Mouse (Mus musculus) liver, embryonic 16.5 days (tissue): ENCODE data around the gene Ccdc169. TPM values are rescaled to one million over a fixed set of nuclear protein-coding genes. Genes with fewer than 3 reads are reported as not detected.

ENCODE experiments used
- ATAC-seq: fragments of 200-750 bp; cut with Nextera tagmentation; 2 replicates; pipeline ENCODE4 v1.8.0; 2017; ENCODE audit warnings: low read depth, mild to moderate bottlenecking, moderate number of reproducible peaks, moderate library complexity
- H3K27ac ChIP-seq: fragments of 300-500 bp; sonication (generic); 2 replicates; pipeline ENCODE4 v1.5.1; 2014; ENCODE audit warnings: mild to moderate bottlenecking, low read length
- H3K27me3 ChIP-seq: fragments of 300-500 bp; sonication (generic); 2 replicates; pipeline ENCODE4 v1.6.1; 2014; ENCODE audit warnings: low read depth, low read length, mixed read lengths; ENCODE audit not compliant: control insufficient read depth, insufficient read depth
- H3K36me3 ChIP-seq: fragments of 300-500 bp; sonication (generic); 2 replicates; pipeline ENCODE4 v1.6.1; 2014; ENCODE audit warnings: mild to moderate bottlenecking; ENCODE audit not compliant: control insufficient read depth, insufficient read depth
- H3K4me1 ChIP-seq: fragments of 300-500 bp; sonication (generic); 2 replicates; pipeline ENCODE4 v1.6.1; 2014; ENCODE audit warnings: low read depth, low read length, mixed read lengths; ENCODE audit not compliant: control insufficient read depth
- H3K4me2 ChIP-seq: fragments of 300-500 bp; sonication (generic); 2 replicates; pipeline ENCODE4 v1.6.1; 2014; ENCODE audit warnings: low read depth, low read length, mixed read lengths
- H3K4me3 ChIP-seq: fragments of 300-500 bp; sonication (generic); 2 replicates; pipeline ENCODE4 v1.5.1; 2014; ENCODE audit warnings: low read depth, mild to moderate bottlenecking, low read length
- H3K9ac ChIP-seq: fragments of 300-500 bp; sonication (generic); 2 replicates; pipeline ENCODE4 v1.6.1; 2014; ENCODE audit warnings: low read depth, low read length
- H3K9me3 ChIP-seq: fragments of 300-500 bp; sonication (generic); replicated peaks from 2 replicates; pipeline ENCODE4 v1.6.1; 2016; ENCODE audit warnings: low read length; ENCODE audit not compliant: control insufficient read depth
- WGBS: fragments of 180-500 bp; shearing (Covaris S2); extraction: QIAGEN DNeasy Blood & Tissue Kit; methylation state at CpG from one replicate; pipeline ENCODE4 v1.1.7; 2014; ENCODE audit not compliant: insufficient replicate concordance; 5-methylcytosine and 5-hydroxymethylcytosine counted together
- polyA plus RNA-seq: library from polyadenylated mRNA; unstranded; fragments of >200 nt; fragmentation: Nextera tagmentation; extraction: Ambion mirVana; gene quantifications from 2 replicates; pipeline ENCODE4 v1.2.1, GENCODE M21; 2015

The Ccdc169 gene
- polyA plus RNA-seq: not detected in 2 replicates

DNA sequence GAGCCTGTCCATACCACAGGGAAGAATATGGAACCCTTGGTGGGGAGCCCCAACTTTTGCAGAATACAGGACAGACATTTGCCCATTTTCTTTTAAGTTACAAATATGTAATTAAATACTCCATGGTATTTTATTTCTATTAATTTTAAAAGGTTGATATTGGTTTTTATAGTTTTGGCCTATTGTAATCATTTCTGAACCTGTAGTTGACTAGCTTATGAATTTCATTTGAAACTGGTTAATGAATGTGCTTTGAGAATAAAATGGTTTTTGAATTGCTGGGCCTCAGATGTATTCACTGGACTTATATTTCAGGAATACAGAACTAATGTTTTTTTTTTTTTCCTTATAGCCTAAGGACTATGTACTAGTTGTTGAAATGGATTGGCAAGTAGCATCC lies at the start of gene Ccdc169:
Ccdc169 (plus strand) TSS at position 301 of the 400 bp plus-strand sequence.
- 0 out of 2 replicates have a peak, but pooled peaks cover 2% of the 10 kb centered on the region for H3K36me3 ChIP-seq
- H3K27ac ChIP-seq: no peak within 1 kb of the TSS
- ATAC-seq: no peak
- no peaks in the 10 kb centered on the region for H3K27me3 ChIP-seq
- no peak within 1 kb of the TSS for H3K9ac ChIP-seq
- H3K4me3 ChIP-seq: no peak within 1 kb of the TSS
- no peaks in the 10 kb centered on the region for H3K4me1 ChIP-seq
- H3K4me2 ChIP-seq: no peak within 1 kb of the TSS
- no peaks in the 10 kb centered on the region for H3K9me3 ChIP-seq

- Histone ChIP-seq H3K4me3 (no peak overlapping the region), H3K4me1 (no peaks in the 10 kb centered on the region), H3K36me3 (no peaks in the 10 kb centered on the region), H3K27ac (no peak overlapping the region), H3K27me3 (no peaks in the 10 kb centered on the region), H3K9ac (no peak overlapping the region), H3K4me2 (no peak overlapping the region), H3K9me3 (no peaks in the 10 kb centered on the region)
- ATAC-seq: no peak
- 36% methylated on average over 4 of the region's 4 CpGs for WGBS
Measured at GRCm38 (mm10) chr3:55087360-55087759, 49.8 kb upstream of the Ccdc169 start.

DNA sequence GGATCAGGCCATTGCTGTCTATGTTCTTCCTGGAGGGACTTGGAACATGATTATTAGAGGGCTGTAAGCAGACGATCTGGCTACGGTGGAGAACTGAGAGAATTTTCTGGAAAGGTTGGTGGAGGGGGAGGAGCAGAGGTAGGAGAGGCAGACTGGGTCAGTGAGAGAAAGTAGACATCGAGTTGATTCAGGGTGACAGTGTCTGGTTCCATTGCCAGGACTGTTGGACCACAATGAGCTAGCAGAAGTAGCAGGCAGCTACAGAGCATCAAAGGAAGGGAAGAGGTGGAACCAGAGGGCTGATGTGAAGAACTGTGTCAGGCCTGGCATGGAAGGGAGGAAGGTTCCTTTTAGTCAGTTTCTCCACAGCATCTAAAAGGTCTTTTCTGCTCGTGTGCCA lies 48.8 kb upstream of the Ccdc169 start:
- Histone ChIP-seq H3K4me3 (no peak overlapping the region), H3K36me3 (no peaks in the 10 kb centered on the region), H3K27me3 (no peaks in the 10 kb centered on the region), H3K27ac (no peak overlapping the region), H3K4me1 (no peaks in the 10 kb centered on the region), H3K9ac (no peak overlapping the region), H3K4me2 (no peak overlapping the region), H3K9me3 (no peaks in the 10 kb centered on the region)
- 44% methylated on average over 4 of the region's 4 CpGs for WGBS
- no peak for ATAC-seq

- Histone ChIP-seq H3K4me1 (no peaks in the 10 kb centered on the region), H3K4me2 (no peak overlapping the region), H3K27ac (no peak overlapping the region), H3K36me3 (no peaks in the 10 kb centered on the region), H3K4me3 (no peak overlapping the region), H3K9ac (no peak overlapping the region), H3K9me3 (no peaks in the 10 kb centered on the region), H3K27me3 (no peaks in the 10 kb centered on the region)
- WGBS: 51% methylated on average over 3 of the region's 3 CpGs
- no peak for ATAC-seq
Measured at GRCm38 (mm10) chr3:55088843-55089242, 48.3 kb upstream of the Ccdc169 start.

DNA sequence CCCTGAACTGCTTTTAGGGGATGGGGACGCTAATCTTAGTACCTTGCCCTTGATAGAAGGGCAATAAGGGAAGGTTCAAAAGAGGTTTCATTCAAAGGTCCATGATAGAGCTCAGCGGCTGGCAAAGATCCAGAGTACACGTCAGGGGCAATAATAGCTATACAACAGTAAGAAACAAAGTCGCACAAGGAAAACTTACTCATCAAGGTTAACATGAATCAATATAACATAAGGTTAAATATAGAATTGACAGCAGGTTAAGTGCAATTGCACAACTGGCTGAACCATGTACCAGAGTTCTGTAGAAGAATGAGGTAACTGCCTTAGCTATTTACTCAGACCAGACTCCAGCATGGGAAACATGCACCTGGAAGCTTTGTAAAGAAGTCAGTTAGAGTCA lies 47.8 kb upstream of the Ccdc169 start:
- ATAC-seq: peak; percentile 72
- H3K9me3 ChIP-seq: no peaks in the 10 kb centered on the region
- H3K4me3 ChIP-seq: no peak overlapping the region
- H3K9ac ChIP-seq: no peak overlapping the region
- H3K27me3 ChIP-seq: no peaks in the 10 kb centered on the region
- no peaks in the 10 kb centered on the region for H3K36me3 ChIP-seq
- no peaks in the 10 kb centered on the region for H3K4me1 ChIP-seq
- no peak overlapping the region for H3K27ac ChIP-seq
- no peak overlapping the region for H3K4me2 ChIP-seq
- 59% methylated on average over 4 of the region's 4 CpGs for WGBS

DNA sequence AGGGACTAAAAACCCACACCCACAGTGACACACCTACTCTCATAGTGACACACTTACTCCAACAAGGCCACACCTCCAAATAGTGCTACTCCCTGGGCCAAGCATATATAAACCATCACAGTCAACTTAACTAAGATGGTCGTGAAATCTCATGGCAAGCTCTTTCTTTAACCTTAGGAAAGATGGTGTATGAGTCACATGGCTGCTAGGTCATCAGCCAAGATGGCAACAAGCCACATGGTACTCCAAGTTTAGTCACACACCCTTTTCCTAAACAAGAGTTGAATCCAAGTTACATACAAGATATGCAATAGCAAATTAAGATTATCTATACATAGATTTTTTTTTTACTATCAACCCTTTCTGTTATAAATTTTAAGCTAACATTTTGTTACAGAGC lies 44.0 kb upstream of the Ccdc169 start:
- Histone ChIP-seq H3K4me1 (no peaks in the 10 kb centered on the region), H3K9ac (no peak overlapping the region), H3K36me3 (no peaks in the 10 kb centered on the region), H3K27ac (no peak overlapping the region), H3K9me3 (no peaks in the 10 kb centered on the region), H3K4me3 (no peak overlapping the region), H3K4me2 (no peak overlapping the region), H3K27me3 (no peaks in the 10 kb centered on the region)
- WGBS: 54% methylated on average over 1 of the region's 1 CpGs
- no peak for ATAC-seq

DNA sequence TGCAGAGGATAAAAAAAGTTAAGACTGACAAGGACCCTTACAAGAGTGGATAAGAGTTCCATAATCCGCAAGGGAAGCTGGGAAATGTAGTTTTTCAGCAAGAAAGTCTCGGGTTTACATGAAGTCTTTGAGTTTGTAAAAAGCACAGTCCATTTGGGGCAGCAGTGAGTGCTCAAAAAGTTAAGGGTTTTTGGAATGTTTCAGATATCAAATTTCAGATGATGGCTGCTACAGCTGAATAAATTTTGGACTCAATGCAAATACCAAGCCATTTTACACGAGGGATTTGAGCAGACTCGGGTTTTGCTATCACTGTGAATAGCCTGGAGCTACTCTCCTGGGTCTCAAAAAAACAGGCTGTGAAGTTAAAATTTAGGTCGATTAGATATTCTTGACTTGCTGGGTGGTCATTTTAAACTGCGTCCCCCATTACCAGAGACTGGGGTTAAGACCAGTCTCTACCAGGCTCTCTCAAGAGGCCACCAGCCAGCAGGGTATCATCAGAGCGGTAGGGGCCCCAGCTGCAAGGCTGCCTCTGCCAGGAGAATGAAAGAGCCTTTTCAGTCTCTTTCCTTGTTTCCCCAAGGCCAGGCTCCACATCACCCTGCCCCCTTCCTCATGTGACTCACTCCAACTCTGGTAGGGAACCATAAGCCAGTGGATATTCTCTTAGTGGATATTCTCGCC lies 41.0 kb upstream of the Ccdc169 start:
- Histone ChIP-seq H3K27ac (no peak overlapping the region), H3K4me3 (no peak overlapping the region), H3K9me3 (no peaks in the 10 kb centered on the region), H3K27me3 (no peaks in the 10 kb centered on the region), H3K4me2 (no peak overlapping the region), H3K36me3 (no peaks in the 10 kb centered on the region), H3K4me1 (no peaks in the 10 kb centered on the region), H3K9ac (no peak overlapping the region)
- WGBS: 46% methylated on average over 8 of the region's 8 CpGs
- no peak for ATAC-seq

GRCm38 (mm10) chr3:55096655-55097005 lies 40.5 kb upstream of the Ccdc169 start:
- H3K4me3 ChIP-seq: no peak overlapping the region
- no peaks in the 10 kb centered on the region for H3K27me3 ChIP-seq
- H3K9me3 ChIP-seq: no peaks in the 10 kb centered on the region
- H3K9ac ChIP-seq: no peak overlapping the region
- no peaks in the 10 kb centered on the region for H3K4me1 ChIP-seq
- no peak for ATAC-seq
- 44% methylated on average over 2 of the region's 2 CpGs for WGBS
- H3K4me2 ChIP-seq: no peak overlapping the region
- no peaks in the 10 kb centered on the region for H3K36me3 ChIP-seq
- no peak overlapping the region for H3K27ac ChIP-seq

GRCm38 (mm10) chr3:55097186-55097585 lies 40.0 kb upstream of the Ccdc169 start:
- no peak for ATAC-seq
- Histone ChIP-seq H3K4me2 (no peak overlapping the region), H3K4me3 (no peak overlapping the region), H3K9me3 (no peaks in the 10 kb centered on the region), H3K27me3 (no peaks in the 10 kb centered on the region), H3K36me3 (no peaks in the 10 kb centered on the region), H3K9ac (no peak overlapping the region), H3K4me1 (no peaks in the 10 kb centered on the region), H3K27ac (no peak overlapping the region)
- 48% methylated on average over 2 of the region's 2 CpGs for WGBS
